Mouse (Mus musculus) 3134 (cell line): Measurements from ENCODE around the gene Cdc42se1.

Source experiments
- DNase-seq: peaks from one replicate; pipeline ENCODE4 v3.0.0-alpha.2; 2011; ENCODE audit warnings: low spot score; ENCODE audit not compliant: insufficient read length; ENCODE audit errors: extremely low read depth

Gene Cdc42se1

DNA sequence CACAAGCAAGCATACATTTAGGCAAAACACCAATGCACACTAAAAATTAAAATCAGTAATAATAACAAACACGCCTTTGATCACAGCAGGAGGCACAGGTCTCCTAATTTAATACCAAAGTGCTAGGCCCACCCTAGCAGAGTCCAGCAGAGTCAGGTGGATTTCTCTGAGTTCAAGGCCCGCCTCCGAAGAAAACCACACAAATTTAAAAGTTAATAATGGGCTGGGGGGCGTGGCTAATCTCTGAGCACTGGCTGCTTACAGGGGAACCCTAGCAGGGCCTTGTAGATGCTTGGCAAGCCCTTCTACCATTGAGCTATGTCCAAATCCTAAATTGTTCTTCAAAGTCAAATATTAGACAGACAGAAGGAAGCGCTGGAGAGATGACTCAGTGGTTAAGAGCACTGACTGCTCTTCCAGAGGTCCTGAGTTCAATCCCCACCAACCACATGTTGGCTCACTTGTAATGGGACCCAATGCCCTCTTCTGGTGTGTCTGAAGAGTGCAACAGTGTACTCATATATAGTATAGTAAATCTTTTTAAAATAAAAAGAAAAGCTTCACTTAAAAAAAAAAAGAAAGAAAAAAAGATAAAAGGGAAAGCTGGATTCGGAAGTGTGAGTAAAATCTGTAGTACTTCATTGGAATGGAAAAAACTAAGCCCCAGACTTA, 9.9 kb upstream of the Cdc42se1 start:
- peak; percentile 53 for DNase-seq

DNA sequence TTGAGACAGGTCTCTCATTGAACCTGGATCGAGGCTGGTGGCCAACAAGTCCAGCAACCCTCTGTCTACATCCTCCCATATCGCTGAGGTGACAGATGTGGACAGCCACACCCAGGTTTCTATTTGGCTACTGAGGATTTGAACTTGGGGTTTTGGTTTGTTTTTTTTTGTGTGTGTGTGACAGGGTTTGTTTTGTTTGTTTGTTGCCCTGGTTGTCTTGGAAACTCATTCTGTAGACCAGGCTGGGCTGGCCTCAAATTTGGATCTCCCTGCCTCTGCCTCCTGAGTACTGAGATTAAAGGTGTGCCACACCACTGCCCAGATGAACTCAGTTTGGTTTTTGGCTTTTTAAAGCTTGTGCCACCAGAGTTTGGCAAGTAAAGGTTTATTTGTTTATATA, 5.5 kb upstream of the Cdc42se1 start:
- DNase-seq: no peak

DNA sequence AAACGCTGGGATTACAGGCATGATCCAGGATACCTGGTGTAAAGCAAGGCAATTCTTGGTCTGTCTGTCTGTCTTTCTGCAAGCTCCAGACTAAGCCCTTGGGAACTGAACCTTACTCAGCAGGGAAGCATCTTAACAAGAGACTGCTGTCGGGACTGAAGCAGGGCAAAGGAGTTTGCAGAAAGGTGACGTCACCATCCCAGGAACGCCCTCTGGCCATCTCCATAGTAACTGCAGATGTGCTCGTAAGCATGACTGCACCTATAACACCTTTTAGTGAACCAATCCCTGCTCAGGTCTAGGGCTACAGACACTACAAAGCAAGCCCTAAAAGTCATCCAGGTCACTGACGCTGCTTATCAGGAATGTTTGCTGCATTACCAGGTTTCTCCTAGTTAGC, 4.2 kb upstream of the Cdc42se1 start:
- DNase-seq: peak; percentile 32

DNA sequence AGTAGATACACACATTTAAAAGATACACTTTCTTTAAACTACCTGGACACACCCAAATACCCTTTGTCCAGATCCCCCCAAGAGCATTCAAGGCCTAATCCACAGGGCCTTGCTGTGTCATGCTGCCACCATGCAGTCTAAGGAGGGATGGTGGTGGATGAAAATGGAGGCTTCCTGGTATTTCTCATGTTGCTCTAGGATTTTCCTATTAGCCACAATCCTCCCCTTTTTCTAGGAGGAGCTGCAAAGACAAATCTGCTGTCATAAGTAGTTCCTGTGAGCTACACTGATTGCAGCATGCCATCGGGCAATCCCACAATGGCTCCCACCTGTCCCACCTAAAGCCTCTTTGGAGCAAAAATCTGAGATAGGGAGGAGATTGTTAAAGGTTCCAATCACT, 1.3 kb upstream of the Cdc42se1 start:
- DNase-seq: no peak

DNA sequence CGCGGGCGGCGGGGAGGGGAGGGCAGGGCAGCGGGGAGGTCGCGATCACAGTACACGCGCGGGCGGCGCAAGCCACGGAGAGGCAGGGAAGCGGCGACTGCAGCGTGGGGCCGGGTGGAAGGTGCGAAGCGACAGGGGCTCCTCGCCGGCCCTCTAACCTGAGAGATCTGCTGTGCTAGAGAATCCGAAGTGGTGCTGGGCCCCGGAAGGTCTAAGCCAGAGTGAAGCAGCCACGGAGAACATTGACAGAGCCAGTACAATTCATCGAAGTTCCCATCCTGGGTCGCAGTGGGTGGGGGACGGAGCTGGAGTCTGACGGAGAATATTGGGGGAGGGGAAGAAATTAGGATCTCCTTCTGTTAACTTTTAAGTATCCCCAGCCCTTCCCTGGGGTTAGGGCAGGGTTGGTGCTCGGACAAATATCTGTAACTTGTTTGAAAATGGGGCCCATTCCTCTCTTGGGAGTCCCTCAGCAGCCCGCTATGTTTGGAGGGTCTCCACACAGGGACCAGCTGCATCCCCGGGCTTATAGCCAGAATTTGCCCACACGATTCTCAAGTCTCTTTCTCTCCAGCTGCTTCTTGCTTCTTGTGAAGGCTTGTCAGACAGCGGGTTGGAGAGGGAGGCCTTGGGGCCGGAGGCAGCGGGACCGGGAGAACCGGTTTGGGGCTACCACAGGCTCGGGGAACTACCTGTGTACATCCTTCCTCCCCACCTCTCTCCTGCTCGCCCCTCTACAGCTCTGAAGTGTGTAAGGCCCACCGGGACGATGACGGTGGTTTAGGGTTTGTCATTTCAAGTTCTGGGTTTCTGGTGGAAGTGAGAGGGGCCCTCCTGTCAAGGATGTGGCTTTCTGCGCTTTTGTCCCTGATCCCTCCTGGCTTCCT, 605 bp downstream of the Cdc42se1 start:
- DNase-seq: peak; percentile 56

DNA sequence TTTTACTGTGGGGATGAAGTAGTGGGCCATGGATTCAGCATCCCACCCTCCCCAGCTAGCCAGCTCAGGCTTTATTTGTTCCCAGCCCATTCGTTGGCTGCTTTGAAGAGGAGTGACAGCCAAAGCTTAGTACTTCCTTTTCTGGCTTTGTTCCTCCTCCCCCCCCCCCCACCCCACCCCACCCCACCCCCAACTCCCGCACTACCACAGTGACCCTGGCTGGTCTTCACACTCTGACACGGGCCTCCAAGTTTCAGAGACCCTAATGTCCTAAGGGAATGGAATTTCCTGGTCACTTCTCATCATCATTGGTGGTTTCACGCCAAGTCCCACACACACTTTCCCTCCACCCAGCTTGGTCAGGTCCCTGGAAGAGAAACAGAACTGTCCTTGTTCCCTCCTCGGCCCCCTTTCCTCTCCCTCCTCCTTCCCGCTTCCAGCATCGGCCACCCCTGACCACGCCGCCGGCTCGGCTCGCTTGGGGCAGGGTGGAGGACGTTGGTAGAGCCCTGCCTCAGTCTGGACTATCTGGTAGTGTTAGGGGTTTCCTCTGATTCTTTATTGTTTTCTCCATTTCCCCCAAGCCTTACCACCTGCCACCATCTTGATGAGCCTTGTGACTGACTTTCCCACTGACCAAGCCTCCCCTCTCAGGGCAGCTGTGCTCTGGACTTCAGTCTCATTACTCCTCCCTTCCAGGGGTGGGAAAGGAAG, 1.4 kb downstream of the Cdc42se1 start:
- DNase-seq: peak; percentile 76

DNA sequence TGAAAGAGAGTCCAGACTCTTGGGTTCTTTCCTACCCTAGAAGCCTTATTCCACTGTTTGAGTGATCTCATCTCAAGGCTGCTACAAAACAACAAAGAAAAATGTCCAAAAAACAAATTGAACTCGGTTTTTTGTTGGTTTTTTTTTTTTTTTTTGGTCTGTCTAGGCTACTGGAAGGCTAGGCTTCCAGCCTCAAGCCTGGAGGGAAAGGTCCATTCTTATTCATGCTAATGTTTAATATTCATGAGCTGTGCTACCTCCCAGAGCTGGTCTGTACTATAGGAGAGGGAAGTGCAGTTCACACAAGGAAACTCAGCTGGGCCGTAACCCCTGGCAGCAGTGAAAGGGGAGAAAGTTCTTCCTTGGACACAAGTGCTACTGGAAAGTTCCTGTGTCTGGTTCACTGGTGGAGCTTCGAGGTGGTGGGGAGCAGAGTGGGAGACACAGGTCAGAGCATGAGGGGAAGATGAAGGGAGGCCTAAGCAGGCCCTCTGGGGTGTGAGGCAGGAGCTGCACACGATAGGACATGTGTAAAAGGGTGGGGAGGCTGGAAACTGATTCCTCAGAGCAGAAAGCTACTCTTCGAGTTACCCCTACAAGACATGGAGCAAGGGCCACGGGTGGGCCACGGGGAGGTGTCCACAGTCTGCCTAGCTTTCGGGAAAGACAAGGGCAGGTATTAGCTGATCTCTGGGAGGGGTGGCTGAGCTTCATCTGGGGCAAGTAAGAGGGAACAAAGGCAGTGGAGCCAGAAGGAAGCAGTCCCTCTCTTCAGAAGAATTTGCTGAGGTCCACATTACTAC, 2.2 kb downstream of the Cdc42se1 start:
- DNase-seq: peak; percentile 26

DNA sequence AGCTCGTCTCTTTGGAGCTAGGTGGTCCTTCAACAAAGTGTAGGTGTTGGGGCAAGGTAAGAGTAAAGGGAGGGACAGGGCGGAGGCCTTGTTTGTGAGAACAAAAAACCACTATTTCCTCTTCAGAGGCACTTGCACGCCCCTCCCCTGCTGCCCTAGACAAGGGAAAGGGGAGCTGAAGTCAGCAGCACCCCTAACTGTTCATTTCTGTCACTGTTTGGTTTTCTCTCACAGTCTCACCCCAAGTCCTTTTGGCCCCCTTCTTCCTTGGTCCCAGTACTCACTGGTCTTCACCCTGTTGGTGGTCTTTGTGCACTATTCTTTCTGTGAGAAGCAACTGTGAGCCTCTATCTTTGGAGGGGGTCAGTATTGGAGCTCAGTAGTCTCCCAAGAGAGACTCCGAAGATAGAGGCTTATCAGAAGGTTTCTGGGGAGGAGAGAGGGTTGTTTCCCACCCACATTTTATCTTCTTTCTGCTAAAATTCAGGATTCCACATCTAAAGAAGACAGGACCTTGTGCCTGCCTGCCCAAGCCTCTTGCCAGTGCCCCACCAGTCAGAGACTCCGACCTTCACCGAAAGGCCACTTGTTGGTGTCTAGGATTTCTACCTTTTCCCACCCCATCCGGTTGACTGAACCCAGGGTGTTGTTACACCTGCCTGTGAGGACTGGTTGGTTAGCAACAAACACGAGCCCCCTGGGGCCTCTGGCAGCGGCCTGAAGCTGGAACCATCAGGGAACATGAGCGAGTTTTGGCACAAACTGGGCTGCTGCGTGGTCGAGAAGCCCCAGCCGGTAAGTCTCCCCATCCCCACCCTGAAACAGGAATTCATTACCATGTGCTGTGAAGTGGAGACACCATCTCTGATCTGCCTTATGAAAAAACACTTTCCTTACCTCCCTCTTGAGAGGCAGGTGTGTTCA, 3.0 kb downstream of the Cdc42se1 start, which contains the start of gene Mllt11:
TSS of gene Mllt11 (minus strand) at position 874 of the 924 bp plus-strand sequence.
- no peak for DNase-seq

DNA sequence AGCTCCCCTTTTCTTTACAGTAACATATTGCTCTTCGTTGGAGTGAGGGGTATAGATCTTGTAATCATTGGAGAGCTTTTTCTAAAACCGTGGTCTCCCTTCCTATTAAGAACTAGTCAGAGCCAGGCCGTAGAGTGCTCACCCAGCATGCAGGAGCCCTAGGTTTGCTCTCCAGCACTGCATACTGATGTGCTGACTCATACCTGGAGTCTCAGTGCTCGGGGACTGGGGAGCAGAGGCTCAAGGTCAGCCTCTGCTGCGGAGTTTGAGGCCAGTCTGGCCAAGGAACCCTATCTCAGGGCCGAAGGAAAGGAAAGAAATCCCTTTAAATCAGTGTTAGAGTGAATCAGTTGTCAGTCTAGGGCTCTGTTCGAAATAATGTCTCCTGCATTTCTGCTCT, 4.2 kb downstream of the Cdc42se1 start:
- DNase-seq: peak; percentile 76

DNA sequence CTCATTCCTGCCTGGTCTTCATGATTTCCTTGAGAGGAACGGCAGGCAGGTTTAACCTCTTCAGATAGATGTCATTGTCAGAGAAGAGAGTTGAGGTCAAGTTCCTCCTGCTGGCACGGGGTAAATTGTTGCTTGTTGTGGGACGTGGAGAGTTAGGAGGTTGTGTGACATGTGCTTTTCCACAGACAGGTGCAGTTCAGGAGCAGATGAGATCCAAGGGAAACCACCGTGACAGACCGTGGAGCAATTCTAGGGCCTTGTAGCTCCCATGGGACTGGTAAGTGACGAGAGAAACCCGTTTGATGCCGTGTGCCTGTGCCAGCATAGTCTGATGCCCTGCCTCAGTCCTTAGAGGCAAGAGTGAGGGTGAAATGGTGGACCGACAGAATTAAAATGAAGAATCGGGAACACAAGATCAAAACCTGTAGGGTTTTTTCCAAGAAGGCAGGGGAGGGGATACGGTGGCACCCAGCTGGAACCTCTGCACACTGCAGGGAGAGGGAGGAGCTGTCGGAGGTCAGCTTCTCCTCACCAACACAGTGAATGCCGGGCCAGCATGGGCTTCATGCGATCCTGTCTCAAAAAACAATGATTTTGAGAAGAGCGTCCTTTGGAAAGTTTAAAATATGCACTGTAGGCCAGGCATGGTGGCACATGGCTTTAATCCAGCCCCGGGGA, 4.9 kb downstream of the Cdc42se1 start:
- DNase-seq: no peak

DNA sequence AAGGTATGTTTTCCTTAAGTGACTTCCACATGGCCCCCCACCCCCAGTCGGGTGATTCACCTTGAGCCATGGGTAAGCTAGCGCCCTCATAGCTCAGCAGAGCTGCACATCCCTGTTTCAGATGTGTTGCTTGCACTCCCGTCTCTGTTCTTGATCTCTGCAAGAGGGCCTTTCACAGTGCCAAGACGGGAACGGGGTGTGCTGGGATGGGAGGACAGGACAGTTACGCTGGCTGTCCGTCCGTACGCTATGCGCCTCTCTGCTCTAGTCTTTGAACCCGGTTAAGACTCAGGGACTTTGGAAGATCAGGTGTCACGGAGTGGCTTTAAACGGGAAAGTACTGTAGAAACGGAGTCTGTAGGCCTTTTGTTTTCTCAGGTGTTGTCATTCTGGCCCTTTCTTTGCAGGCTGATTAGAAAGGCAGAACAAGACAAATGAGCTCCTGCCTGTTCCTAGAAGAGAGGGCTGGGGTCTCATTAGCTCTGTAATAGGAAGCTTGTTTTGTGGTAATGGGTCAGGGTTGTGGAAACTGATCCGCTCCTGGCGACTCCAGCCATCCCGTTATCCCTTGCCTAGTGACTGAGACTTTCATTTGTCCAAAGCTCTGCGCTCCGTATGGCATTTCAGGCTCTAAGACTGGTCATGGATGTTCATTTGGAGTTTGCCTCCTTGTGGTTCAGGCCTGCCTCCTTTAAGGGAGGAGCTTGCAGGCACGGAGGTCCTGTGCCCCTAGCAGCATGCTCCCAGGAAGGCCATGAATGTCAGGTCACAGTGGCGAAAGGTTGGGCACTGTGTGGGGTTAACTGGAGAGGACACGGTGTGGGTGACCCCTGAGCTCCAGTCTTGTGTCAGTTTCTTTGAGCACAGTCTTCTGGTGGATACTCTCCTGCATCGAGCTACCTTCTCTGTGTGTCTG, 7.1 kb downstream of the Cdc42se1 start:
- no peak for DNase-seq

DNA sequence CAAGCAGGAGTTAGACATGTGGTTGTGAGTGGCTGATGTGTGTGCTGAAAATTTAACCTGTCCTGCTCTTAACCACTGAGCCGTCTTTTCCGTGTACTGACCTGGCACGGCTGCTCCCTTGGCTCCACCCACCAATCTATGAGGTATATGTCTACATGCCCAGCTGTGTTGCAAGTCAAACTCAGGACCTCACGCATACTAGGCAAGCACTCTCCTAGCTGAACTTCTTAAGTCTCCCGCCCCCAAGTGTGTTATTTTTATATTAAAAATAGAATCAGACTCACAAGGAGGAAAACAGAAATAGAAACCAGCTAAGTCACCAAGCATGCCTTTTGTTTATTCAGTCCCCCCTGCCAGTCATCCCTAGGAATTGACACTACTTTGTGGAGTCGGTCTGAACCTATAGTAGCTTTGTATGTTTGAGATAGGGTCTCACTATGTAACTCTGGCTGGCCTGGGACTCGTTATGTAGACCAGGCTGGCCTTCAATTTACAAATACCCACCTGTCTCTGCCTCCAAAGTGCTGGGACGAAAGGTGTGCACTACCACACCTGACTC, 9.1 kb downstream of the Cdc42se1 start:
- DNase-seq: no peak

DNA sequence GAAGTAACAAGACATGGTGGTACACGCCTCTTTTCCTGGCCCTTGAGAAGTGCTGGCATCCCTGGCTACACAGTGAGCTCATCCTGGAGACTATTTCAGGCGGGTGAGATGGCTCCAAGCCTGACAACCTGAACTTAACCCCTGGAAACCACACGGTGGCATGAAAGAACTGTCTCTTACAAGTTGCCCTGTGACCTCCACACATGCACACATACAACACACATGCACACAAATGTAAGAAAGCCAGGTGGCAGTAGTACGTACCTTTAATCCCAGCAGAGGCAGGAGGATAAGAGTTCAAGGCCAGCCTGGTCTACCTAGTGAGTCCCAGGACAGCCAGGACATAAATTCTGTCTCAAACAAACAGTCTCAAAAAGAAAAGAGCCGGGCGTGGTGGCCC, 10.5 kb downstream of the Cdc42se1 start:
- DNase-seq: no peak

DNA sequence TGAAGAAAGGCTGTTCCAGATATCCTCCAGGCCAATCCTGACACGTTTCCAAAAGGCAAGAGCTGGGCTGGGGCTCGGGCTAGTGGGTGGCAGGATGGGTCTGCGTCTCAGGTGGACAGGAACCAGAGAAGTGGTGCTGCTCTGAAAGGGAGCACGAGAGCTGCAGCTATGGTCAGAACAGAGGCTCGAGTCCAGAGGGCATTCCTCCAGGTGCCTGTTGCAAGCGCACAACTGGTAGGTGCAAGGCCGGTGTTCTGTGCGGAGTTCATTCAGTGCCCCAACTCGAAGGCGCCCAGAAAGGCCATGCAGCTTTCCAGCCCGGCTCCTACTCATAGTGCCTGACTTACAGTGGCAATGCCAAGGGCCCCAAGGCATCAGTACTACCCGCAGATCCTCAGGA, 11.4 kb downstream of the Cdc42se1 start:
- DNase-seq: no peak

DNA sequence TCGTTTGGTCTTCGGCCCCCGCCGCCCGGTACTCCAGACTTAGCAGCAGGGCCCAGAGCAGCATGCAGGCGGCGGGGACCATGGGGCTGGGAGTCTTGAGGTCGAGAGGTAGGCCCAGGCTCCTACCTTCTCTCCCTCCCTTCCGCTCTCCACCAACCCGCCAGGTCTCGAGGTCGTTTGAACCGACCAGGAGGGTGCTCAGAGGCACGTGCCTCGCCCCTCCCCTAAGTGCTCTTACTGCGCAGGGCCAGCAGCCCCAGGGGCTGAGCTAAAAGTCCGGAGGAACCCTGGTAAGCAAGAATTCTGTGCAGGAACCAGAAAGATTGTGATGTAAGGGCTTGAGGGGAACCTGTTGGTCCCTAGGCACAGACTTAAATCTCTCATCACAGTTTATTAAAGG, 12.4 kb downstream of the Cdc42se1 start:
- DNase-seq: no peak

DNA sequence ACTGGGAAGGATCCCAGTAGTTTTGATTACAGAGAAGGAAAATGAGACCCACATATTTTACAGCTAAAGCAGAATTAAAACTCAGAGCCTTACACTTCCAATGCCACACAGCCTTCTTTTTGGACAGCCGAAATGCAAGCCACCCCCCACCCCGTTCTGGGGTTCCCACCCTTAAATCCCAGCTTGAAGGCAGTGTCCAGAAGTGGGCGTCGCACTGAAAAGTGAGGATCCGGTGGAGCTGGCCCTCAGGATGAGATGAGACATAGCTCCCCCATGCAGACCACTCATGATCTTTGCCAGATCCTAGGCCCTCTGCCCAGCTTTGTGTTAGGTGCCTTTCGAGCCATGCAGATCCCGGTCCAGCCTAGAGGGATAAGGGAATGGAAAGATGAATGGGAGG, 13.0 kb downstream of the Cdc42se1 start, which contains the start of gene Gm128:
TSS of gene Gm128 (minus strand) at position 101 of the 400 bp plus-strand sequence.
- no peak for DNase-seq

DNA sequence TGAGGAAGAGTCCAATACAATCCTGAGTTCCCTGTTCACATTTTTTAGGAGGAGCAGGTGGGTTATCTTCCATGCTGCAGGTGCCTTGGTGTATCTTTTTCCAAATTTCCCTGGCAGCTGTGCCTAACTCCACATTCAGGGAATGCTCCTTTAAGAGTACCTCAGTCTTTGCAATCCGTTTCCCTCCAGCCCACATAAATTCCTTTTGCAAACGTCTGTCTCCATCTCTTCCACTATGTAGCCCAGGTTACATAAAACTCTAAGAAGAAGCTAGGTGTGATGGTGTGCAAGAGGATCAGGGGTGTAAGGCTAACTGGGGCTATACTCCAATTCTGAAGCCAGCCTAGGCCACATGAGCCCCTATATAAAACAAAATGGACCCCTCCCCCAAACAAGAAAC, 14.6 kb downstream of the Cdc42se1 start:
- DNase-seq: no peak
